Mouse (Mus musculus) E14TG2a.4 (cell line): ENCODE results near the gene Klhl2.

Source experiments
- CTCF ChIP-seq: conservative IDR thresholded peaks from 2 replicates; pipeline ENCODE4 v1.5.1; 2014; ENCODE audit warnings: low read length
- NANOG ChIP-seq: IDR thresholded peaks from 2 replicates; pipeline ENCODE4 v1.6.1; 2014; ENCODE audit warnings: borderline replicate concordance, low read length, mixed read lengths
- POU5F1 ChIP-seq: IDR thresholded peaks from 2 replicates; pipeline ENCODE4 v1.6.1; 2014; ENCODE audit warnings: low read length, borderline replicate concordance

- no peak for TF ChIP-seq CTCF
- no peak for TF ChIP-seq POU5F1
- TF ChIP-seq NANOG = no peak
These were observed 123.6 kb downstream of the Klhl2 start for GRCm38 (mm10) chr8:64726190-64726695.
